Mouse (Mus musculus) gastrocnemius, postnatal 4 days (tissue): ENCODE results near the gene Gm20883. TPM values are rescaled to one million over a fixed set of nuclear protein-coding genes. Genes with fewer than 3 reads are reported as not detected.
"Not testable (repeated sequence)": the region's sequence is repeated elsewhere in the genome, so short reads cannot be mapped to it uniquely, and the experiment has no call there.

Experiments used
- DNase-seq, 2 experiments: peaks; one replicate each; pipeline ENCODE4 v3.0.0; 2021 to 2022; ENCODE audit warnings: low spot score in 2 of 2, mixed read lengths in 2 of 2
- long read RNA-seq, 2 experiments: library from polyadenylated mRNA; stranded (forward); transcript quantifications; one replicate each; pipeline ENCODE4 v2.0.0; 2021
- total RNA-seq, 2 experiments: library from RNA; stranded (reverse); gene quantifications; 2 replicates each; pipeline ENCODE4 v1.2.3; 2021

Gm20883 gene
- total RNA-seq = not detected
- long read RNA-seq, experiment 1 = 0 reads
- long read RNA-seq, experiment 2 = 0 reads

GRCm38 (mm10) chrY:50607951-50608350, at the start of gene Gm20883:
Gm20883 (plus strand) TSS chrY:50608251.
- DNase-seq = not testable (repeated sequence)
